Mouse (Mus musculus) right cerebral cortex, postnatal 36 days (tissue): ENCODE results near the gene Rftn2.

Source experiments
- DNase-seq, 2 experiments: peaks; one replicate each; pipeline ENCODE4 v3.0.0; 2022; ENCODE audit warnings: low spot score in 2 of 2, mixed read lengths in 1 of 2

Gene Rftn2

GRCm38 (mm10) chr1:55171361-55172325 lies 54.9 kb downstream of the Rftn2 start:
- DNase-seq = no peak

DNA sequence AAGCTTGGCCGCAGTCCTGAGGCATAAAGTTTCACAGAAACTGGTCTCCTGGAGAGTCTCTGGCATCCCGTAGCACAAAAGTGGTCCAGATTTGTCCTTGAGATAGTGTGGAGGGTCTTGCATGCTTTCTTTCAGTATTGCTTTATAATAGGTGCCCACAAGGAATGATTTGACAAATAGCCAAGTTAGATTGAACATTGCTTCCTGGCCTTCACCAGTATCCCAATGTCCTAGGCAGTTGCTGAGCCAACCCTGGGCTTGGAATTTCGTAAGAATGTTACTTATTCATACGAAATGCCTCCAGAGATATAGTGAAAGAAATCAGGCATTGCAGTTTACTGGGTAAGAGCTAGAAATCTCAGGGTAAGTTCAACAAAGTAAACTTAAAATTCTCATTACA lies 58.0 kb downstream of the Rftn2 start:
- DNase-seq = no peak

- no peak for DNase-seq
These were observed 59.0 kb downstream of the Rftn2 start for GRCm38 (mm10) chr1:55167560-55167959.

- DNase-seq = no peak
These were observed 62.6 kb downstream of the Rftn2 start for GRCm38 (mm10) chr1:55164005-55164404.

- DNase-seq = no peak
These were observed 63.8 kb downstream of the Rftn2 start for GRCm38 (mm10) chr1:55162781-55163180.

- no peak for DNase-seq
These were observed 64.7 kb downstream of the Rftn2 start for GRCm38 (mm10) chr1:55161895-55162294.

GRCm38 (mm10) chr1:55160831-55161638 lies 65.5 kb downstream of the Rftn2 start:
- peak; percentile 57 to 76 for DNase-seq

DNA sequence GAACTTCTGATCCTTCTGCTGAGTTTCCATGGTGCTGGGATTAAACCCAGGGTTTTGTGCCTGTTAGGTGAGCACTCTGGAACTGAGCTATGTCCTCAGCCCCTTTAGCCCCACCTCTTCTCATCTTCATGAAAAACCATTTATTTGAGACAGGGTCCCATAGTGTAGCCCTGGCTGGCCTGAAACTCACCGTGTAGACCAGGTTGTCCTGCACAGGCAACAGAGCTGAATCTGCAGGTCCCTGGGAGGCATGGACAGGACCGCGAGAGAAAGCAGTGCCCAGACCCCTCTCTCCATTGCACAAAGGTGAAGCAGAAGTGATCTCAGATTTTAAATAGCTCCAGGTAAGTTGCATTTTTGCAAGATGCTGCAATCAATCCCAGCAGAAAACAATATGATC lies 66.4 kb downstream of the Rftn2 start:
- no peak for DNase-seq

- peak in 1 of 2 experiments; percentile 31 for DNase-seq
These were observed 67.8 kb downstream of the Rftn2 start for GRCm38 (mm10) chr1:55158821-55159220.

GRCm38 (mm10) chr1:55158211-55158610 lies 68.4 kb downstream of the Rftn2 start:
- peak in 1 of 2 experiments; percentile 28 for DNase-seq

DNA sequence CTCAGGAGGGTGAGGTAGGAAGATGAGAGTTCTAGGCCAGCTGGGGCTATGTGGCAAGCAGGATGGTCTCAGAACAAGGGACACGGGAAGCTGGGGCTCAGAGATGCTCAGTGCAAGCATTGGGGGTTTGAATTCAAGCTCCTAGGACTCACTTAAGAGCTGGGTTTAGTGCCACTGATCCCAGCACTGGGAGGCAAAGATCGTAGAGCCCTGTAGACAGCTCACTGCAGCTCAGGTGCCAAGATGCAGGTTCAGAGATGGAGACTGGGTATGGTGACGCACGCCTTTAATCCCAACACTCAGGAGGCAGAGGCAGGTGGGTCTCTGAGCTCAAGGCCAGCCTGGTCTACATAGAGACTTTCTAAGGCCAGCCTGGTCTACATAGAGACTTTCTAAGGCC lies 69.3 kb downstream of the Rftn2 start:
- no peak for DNase-seq

- DNase-seq = no peak
These were observed 81.0 kb downstream of the Rftn2 start for GRCm38 (mm10) chr1:55145556-55145955.

GRCm38 (mm10) chr1:55144338-55144737 lies 82.2 kb downstream of the Rftn2 start:
- DNase-seq = no peak

GRCm38 (mm10) chr1:55135846-55136245 lies 90.7 kb downstream of the Rftn2 start:
- no peak for DNase-seq

- DNase-seq = no peak
These were observed 92.3 kb downstream of the Rftn2 start for GRCm38 (mm10) chr1:55134301-55134700.

DNA sequence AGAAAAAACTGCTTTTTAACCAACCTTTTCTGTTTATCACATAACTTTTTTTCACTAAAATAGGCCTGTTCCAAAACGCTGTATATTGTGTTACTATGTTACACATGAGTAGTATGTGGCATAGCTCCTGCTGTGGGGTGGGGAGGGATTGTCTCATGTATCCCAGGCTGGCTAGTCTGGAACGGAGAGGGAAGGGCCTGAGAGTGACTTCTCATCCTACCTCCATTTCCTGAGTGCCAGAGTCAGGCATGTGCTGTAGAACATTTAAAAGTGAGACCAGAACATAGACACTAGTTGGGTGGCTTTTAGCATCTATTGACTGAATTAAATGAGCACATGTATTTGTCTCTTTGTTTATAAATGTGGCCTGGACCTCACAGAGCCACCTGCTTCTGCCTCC lies 93.4 kb downstream of the Rftn2 start:
- no peak for DNase-seq

GRCm38 (mm10) chr1:55132308-55132707 lies 94.3 kb downstream of the Rftn2 start:
- no peak for DNase-seq

DNA sequence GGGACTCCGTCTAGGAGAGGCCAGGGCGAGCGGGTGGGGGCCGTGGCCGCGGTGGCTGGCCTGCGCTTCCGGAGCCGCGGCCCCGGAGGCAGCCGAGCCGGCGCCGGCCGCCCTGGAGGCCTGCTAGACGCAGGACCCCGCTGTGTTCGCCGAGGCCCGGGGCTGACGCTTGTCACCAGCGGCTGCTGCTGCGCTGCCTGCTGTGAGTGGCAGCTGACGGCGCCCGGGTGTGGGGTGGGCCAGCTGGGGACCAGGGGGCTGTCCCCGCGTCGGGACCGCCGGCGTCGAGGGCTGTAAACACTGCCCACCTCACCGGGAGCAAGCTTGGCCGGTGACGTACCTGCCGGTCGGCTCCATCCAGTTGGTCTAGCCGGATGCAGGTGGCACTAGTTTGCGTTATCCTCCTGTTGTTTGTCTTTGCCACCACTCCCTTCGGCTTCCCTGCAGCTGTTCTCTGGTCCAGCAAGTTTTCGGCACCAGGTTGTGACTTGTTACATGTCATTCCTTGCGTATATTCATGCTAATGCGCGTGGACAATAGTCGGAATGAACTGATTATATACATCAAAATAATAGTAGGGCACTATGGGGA lies 95.1 kb downstream of the Rftn2 start:
- peak in 1 of 2 experiments; percentile 29 for DNase-seq

- DNase-seq = peak; percentile 86 to 87
These were observed 95.6 kb downstream of the Rftn2 start, which contains the start of gene Mob4 for GRCm38 (mm10) chr1:55130943-55131401. Gene Mob4, plus strand, starts transcription at chr1:55131231.

DNA sequence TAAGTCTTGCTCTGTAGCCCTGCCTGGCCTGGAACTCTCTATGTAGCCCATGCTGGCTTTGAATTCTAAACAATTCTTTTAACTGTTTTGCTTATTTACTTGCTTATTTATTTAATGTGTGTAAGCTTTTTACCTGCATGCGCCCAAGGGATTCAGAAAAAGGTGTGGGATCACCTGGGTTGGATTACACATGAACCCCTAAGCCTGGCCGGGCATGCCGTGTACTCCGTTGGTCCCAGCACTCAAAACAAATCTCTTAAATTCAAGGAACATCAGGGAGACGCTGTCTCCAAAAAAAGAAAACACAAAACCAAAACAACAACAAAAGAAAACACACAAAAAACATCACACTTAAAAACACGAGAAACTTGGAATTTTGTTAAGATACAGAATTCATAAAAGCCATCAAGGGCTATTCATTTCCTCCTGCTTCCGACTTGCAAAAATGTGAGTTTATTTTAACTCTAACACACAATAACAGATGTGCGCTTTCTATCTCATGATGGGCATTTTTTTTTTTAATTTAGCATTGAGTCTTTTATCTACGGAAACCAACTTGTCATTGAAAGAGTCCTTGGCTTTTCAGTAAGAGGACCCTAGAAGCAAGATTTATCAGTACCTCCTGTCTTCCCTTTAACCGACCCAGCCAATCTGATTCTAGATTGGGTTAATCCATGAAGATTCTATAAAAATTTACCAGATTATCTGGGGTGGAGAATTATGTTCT lies 96.2 kb downstream of the Rftn2 start:
- DNase-seq = no peak

GRCm38 (mm10) chr1:55129716-55130115 lies 96.9 kb downstream of the Rftn2 start:
- no peak for DNase-seq
